Mouse (Mus musculus) thymus, postnatal 25 days (tissue): Measurements from ENCODE around the gene Nfatc2.

Experiments used
- DNase-seq: peaks from one replicate; pipeline ENCODE4 v3.0.0; 2022

The Nfatc2 gene

DNA sequence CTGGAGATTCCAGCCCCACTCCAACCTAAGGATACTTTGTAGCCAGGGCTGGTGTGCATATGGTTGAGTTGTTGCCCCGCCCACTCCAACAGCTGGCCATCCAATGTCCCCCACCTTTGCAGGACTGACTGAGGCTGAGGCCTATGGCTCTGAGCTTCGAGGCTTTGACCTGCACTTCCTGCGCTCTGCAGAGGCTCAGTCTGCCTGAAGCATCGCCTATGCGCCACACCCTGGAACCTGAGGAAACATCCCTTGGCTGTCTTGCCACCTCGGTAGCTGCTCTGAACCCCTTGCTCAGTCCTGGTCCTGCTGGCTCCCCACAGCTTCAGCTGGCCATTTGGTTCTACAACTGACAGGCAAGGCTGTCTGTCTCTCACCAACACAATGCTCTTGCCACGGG, 24.1 kb downstream of the Nfatc2 start:
- no peak for DNase-seq

DNA sequence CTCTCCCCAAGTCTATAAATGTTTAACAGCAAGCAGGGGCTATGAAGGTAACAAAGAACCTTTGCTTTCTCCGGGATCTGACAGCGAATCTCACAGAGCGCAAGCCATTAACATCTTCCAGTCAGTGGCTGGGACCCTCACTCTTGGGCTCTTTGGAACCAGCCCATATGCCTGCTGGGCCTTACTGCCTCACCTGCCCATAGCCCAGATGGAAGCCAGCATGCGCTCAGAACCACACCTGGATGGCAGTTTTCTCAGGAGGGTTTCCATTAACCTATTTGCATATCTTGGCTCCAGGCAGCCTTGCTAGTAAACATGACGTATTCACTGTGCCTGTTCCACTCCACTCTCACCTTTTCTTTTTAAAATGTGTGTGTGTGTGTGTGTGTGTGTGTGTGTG, 25.6 kb downstream of the Nfatc2 start:
- no peak for DNase-seq

DNA sequence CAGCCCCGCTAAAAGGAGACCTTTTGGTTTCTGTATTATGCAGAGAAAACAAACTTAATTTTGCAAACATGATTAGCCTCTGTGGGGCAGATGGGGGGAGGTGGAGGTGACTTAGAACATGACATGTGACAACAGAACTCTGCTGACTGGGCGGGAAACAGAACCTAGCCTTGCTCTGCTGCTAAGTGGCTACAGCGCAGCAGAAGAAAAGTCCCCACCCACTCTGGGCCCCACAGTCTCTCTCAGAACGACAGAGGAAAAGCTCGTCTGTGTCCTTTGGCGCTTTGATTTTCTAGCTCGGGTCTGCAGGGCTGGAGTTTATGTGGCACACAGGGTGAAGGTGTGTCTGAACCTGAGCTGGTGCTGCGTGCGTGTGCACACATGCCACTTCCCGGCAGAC, 26.5 kb downstream of the Nfatc2 start:
- DNase-seq = peak; percentile 48

DNA sequence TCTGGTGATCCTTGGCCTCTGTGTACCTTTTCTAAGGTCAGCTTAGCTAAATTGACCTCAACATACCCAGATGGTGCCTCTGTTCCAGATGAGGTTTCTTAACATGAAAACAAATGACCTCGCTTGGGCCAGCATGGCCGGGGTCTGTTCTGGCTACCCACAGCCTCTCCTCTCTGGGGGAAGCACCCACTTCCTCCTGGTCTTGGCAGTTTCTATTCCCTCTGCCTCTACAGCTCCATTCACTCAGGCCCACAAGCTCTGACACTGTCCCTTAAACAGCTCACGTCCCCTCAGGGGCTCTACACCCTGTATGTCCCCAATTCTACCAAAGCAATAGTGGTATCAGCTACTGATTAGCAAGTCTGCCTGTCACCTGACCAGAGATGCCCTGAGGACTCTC, 27.6 kb downstream of the Nfatc2 start:
- DNase-seq = no peak

DNA sequence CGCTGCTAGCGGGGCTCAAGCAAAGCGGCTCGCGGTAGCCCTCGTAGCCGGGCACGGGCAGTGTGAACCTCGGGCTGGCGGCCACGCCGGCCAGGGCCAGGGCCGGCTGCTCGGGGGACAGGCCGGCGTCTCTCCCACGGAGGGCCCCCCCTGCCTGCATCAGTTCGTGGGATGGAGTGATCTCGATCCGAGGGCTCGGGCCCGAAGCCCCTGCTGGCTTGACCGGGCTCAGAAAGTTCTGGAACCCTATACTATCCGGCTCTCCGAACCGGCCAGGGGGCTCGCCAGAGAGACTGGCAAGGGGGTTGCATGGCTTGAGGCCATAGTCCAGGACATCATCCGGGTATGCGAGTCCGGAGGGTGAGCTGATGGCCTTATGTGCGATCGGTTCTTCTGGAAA, 30.2 kb downstream of the Nfatc2 start:
- no peak for DNase-seq

DNA sequence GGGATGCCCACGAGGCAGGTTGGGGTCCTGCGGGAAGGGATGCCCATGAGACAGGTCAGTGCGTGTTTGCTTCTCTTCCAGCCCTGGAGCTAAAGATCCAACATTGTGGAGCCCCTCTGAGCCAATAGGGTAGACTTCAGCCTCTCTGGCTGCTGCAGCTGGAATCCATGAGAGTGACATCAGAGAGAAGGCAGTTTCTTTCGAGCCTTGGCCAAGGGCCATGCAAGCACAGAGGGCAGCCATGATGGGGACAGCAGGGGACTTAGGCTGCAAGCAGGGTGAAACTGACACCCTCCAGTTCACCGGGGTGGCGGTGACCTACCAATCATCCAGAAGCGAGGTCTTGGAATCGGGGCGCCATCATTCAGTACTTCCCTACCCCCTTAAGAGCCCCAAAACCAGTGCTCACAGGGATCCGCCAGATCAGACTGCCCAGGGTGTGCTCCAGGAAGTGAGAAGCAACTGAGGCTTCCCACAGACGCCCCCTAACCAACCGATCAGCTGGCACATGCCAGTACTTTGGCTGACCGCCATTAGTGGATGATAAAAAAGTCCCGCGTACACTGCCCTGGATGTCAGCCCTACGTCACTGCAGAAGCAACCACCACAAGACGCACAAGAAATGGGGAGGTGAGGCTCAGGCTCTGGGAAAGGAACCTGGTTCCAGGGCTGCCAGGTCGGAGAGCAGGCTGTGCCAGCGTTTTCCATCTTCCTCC, 35.8 kb downstream of the Nfatc2 start:
- no peak for DNase-seq

DNA sequence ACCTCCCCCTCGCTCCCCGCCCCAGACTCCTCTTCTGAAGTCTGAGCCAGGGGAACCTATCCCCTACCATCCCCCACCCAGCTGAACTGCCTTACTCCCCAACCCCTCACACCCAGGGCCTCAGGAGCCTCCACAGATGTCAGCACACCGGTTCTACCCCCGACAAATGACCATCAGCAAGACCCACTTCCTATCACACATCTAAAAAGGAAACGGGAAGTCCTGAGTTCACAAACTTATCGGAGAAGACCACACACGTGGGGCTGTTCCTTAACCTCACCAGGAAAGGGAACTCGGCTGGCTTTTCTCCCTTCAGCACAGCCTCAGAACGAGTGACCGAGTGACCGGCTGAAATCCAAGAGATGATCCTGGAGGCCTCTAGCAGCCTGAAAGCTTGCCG, 38.3 kb downstream of the Nfatc2 start:
- DNase-seq = no peak

DNA sequence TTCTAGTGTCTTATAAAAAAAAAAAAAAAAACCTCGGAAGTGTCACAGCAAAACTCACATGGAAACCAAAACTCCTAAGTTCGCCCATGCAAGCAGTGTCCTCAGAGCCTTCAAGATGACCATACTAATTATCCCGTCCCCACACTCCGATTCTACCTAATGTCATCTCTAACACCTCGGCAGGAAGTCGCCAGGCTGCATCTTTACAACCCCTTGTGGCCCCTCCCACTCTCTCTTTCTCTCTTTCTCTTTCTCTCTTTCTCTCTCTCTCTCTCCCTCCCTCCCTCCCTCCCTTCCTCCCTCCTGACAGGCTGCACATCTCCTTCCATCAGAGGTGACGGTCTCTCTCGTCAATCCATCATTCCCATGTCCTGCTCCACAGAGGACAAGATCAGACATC, 44.4 kb downstream of the Nfatc2 start:
- DNase-seq = no peak

DNA sequence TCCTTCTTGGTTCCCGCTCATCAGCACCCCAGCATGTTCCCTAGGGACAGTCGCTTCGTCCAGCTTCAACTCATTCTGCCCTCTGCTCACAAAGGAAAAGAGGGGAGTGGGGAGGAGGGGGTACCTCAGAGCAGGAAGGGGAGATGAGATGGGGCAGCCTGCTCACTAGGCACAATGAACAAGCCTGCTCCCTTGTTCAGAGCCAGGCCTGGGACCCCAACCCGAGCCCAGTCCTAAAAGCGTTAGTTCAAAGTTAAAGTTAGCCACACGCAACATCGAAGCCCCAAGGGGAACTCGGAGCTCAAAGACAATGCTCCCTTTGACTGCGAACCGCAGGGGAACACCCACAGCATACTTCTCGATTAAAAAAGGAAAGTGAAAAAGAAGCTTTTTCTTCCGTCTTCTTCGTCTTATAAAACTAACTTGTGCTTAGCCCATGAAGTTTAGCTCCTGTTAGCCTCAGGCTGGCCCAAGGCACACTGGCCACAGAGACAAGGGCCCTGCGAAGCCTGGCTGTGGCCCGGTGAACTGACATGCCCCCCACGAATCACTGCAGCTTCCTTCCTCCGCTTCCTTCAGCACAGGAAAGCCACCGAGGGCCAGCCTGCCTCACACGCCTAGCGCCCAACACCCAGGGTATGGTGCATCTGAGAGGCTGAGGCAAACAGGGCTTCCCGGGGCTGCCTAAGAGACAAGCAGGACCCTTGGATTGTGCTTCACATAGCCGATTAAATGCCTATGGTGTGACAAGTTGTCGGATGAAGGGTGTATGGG, 45.4 kb downstream of the Nfatc2 start:
- peak; percentile 53 for DNase-seq

DNA sequence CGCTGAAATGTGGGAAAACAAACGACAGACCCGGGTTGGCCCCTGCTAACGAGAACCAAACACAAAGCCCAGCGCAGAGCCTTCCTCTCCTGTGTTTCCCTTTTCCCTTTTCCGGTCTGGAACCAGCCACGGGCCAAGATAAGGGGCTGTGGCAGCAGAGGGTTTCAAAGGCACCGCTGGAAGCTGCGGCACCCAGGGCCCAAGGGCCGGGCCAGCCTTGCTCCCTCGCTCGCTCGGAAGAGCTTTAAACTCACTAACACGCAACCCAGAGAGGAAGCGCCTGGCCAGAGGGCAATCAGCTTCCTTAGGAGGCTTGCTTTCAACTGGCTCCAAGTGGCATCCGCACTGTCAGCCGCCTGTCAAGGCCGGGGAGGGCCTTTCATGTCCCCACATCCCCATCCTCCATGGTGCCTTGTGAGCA, 47.9 kb downstream of the Nfatc2 start:
- peak; percentile 29 for DNase-seq

DNA sequence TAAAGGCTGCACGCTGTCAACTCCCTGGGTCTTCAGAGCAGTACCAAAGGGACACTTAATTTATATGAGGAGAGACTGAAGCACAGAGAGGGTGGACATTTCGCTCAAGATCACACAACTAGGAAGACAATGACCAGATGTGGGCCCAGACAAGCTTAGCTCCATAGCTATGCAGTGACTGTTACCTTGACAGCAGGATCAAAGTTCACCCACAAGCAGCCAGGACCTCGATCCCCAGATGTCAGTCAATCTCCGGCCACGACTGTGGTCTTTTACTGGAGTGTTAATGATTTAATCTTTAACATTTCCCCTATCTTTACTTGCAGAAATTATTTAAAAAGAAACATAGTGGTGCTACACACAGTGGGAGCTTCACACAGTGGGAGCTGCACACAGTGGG, 49.1 kb downstream of the Nfatc2 start:
- DNase-seq = no peak

DNA sequence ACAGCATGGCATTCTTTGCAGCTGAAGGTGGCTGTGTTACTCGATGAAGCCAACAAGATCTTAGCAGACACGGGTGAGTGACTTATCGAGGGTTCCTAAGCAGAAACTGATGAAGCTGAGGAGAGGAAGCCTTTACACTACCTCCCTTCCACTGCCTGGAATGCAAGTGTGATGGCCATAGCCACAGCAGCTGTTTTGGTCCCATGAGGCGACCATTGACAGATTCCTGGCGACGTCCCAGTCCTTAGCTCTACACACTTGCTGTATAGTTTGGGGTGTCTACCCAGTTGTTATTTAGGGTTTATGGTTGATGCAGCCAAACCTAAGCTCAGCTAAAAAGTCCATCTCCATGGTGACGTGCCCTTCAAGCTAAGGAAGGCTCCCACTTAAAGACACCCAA, 50.2 kb downstream of the Nfatc2 start:
- no peak for DNase-seq

DNA sequence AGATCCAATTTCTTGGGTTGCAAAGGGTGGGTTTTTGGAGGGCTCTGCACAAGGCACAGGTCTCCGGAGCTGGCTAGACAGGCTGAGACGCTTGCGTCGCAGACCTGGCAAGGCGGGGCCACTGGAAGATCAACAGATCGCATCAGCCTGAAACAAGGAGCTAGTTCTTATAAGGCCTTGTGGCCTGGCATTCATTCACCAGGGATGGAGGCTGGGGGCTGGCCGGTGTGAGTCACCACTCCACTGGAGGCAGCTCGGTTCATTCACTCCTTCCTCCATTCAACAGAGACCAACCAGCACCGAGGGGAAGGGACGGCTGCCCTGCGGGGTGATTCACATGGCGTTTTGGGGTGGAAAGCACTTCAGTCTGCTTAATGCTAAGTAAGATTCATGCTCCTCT, 52.1 kb downstream of the Nfatc2 start:
- DNase-seq = no peak

DNA sequence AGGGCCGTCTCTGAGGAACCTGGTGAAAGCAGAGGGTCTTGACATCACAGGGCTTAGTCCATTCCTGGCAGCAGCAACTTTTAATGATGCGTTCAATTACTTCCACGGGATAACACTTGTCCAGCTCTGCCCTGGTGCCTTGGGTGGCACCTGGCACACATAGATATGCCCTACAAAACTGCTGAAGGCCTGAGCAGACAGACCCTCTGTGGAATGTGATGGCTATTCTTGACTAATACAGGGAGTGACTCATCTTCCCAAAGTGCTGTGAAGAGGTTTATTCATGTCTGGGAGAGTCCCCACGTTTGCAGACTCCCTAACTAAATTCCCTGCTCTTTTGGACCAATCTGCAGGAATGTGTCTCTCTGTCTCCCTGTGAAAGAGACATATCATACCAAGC, 53.4 kb downstream of the Nfatc2 start:
- no peak for DNase-seq

DNA sequence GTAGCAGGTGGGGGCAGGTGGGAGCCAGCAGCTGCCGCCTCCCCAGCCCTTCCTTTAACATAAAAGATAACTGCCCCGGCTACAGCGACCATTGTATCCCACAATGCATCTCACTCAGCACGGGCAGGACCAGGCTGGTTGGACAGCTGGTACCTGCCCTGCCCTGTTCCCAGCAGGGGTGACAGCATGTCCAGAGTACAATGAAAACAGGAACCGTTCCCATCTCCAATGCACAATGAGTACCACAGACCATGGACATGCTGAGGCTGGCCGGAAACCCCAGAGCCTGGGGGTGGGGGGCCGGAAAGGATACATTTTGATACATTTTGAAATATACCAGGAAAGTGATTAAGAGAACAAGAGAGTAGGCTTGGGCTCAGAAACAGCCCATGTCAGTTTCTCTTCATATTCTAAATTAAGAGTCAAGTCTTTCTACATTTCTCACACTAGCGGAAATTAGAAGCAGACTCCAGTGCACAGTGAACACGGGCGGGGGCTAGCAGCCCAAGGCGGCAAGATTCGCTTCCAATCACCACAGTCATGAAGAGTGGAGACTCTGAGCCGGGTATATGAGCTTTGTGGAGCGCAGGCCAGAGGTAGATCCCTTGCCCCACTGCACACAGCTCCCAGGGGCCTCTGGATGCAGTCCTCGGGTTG, 55.4 kb downstream of the Nfatc2 start:
- no peak for DNase-seq

DNA sequence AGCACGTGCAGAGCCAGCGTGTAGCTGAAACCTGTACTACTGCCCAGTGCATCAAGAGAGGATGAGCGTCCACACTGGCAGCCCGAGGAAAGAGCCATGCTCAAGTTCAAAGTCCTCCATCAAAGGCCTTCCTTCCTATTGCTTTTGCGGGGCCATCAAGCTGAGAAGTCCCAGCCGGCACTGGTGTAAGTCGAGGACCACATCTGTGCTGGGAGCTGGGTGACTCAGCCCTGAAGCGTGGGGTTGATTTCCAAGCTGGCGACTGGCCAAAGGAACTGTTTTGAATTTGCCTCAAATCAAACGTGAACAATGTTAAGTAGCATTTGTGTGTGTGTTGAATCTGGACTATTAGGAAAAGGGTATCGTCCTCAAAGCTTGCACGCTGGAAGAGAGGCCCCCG, 57.4 kb downstream of the Nfatc2 start:
- DNase-seq = no peak

DNA sequence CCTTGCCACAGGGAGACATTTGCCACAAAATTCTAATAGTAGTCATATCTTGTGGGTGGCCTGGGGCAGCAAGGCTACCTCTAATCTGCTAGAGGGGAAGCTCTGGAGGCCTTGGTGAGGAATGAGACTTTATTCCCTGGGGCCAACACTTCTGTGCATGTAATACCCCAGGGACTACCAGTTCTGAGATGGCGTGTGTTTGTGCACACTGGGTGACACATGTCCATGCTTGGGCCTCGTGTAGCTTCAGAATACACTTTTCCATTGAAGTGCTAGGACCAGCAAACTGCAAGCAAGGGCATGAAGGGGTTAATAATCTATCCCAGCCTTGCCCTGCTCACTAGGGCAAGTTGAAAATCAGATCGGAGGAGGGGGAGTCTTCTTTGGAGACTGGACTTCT, 58.4 kb downstream of the Nfatc2 start:
- DNase-seq = no peak

DNA sequence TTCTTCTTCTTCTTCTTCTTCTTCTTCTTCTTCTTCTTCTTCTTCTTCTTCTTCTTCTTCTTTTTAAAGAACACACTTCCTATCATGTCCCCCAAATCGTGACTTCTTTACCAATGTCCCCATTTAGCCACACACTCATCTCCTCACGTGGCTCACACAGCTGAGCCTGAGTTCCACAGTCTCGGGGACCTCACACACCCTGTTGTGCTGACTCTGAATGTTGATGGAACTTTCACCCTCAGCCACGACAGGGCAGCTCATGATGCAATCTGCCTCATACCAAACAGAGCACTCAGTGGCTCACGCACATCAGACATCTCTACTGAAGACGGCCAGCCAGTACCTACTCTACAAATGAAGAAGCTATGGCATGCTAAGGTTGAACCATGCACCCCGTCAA, 60.2 kb downstream of the Nfatc2 start:
- no peak for DNase-seq

DNA sequence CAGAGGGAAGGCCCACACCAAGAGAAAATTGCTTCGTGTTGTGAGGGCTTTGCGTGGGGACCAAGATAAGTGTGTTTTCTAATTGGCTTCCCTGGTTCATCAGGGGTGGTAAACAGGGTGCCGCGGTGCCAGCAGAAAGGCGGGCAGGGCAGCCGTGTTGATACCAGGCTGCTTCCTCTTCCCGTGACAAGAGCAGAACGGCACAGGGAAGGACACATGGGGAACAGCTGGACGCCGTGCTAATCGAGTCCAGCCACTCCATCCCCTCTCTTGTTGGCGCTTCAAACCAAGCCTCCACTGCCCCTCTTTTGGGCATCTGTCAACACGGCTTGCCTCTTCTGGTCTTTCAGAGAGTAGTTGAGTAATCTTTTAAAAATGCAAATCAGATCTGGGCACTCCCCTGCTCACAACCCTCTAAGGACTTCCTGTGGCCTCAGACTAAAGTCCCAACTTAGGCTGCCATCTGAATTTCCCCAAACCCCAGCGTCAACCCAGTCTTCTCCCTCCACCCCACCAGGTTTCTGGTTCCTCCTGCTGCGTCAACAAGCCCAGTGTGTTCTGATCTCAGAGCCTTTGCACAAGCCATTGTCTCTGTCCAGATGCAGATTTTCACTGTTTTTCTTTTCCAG, 61.7 kb downstream of the Nfatc2 start:
- no peak for DNase-seq

DNA sequence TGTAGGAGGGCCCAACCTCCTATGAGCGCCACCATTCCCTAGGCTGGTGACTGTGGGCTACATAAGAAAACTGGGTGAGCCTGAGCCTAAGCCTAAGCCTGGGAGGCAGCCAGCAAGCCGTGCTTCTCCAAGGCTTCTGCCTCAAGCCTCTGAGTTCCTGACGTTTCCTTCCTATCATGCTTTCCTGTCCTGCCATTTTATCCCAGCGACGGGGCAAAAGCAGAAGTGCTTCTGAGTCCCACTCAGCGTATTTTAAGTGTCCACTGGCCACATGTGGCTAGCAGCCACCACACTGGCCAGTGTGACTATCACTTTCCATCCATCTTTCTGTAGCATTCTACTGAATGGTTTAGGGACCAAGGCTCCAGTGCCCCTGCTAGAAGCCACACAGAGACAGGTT, 62.4 kb downstream of the Nfatc2 start:
- no peak for DNase-seq

DNA sequence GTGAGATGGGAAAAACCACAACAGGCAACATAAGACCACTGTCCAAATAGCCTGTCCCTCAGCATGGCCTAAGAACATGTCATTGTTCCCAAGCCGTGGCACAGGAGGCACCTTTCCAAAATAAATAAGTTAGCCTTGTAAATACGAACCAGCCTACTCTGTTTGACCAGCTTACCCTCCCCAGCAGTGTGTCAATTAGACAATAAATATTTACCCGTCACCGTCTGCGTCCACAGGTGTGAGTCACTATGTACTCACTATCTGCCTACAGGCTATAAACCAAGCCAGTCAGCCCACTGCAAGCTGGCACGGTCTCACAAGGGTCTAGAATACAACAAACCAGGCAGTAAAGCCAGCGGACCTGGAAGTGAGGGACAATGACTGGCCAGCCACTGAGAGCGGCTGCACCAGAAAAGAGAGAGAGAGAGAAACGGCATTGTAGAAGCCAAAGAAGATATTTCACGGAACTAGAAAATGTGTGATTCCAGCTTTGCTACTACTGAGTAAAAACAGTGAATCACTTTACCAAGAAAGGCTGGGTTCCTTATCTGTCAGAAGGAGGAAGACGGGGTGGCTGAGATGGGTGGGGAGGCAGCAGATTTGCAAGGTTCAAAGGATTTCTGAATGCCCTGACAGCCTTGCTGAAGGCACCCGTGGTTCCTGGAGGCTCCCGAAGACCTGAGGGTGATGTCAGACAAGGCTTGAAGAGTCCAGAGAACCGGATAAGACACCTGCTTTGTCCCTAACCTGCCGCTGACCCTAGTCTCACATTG, 69.2 kb downstream of the Nfatc2 start:
- no peak for DNase-seq

DNA sequence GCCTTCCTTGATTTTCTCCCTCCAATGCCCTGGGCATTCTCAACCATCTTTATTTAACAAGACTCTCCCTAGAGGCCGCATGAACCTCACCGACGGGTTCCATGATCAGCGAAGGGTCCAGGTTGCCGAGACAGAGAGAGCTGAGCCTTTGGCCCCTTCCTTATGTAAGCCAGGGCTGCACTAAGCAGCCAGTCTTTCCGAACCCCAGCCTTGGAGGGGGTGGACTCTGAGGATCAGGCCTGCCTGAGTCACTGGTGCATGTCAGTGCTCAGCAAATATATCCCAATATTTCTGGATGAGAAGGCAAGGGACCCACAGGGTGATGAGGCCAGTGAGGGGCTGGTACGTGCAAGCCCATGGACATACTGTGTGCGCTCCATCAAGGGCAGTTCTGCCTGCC, 72.9 kb downstream of the Nfatc2 start:
- DNase-seq = no peak

DNA sequence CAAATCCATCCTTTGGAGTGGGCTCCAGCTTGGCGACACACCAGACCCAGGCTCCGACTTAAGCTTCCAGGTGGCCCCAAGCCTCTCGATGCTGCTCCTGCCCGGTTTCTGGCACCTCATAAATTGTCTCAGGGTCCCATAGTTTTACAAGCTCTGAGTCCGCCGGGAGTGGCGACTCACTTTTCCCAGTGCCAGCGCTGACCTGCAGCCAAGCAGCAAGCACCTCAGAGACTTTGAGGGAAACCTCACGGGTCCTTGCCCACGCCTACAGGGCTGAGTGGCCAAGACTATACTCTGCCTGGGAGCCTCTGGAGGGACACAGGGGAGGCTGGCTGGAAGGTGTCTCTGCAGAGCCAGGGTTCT, 74.0 kb downstream of the Nfatc2 start:
- no peak for DNase-seq
